Mouse (Mus musculus) frontal cortex, postnatal 36 days (tissue): ENCODE measurements around the gene Mapk12.
A peak's percentile ranks its signal among the peaks of the same experiment; 100 is the strongest.

ENCODE experiments used
- DNase-seq, 2 experiments: peaks; one replicate each; pipeline ENCODE4 v3.0.0; 2022; ENCODE audit warnings: low spot score in 2 of 2

Mapk12 gene

GRCm38 (mm10) chr15:89138531-89138930, 2.0 kb downstream of the Mapk12 start:
- no peak for DNase-seq

GRCm38 (mm10) chr15:89138046-89138405, 2.5 kb downstream of the Mapk12 start:
- no peak for DNase-seq

- DNase-seq: no peak
Observed at GRCm38 (mm10) chr15:89137378-89138045, 3.0 kb downstream of the Mapk12 start.

- no peak for DNase-seq
Observed at GRCm38 (mm10) chr15:89136461-89137155, 3.9 kb downstream of the Mapk12 start.

- no peak for DNase-seq
Observed at GRCm38 (mm10) chr15:89131316-89131715, 9.2 kb downstream of the Mapk12 start.

- DNase-seq: no peak
Observed at GRCm38 (mm10) chr15:89130245-89130644, 10.3 kb downstream of the Mapk12 start.

GRCm38 (mm10) chr15:89128382-89129350, 11.8 kb downstream of the Mapk12 start, which contains the start of gene Hdac10:
TSS of gene Hdac10 (minus strand) at chr15:89128700.
- peak; percentile 88 to 90 for DNase-seq

- no peak for DNase-seq
Observed at GRCm38 (mm10) chr15:89127364-89127940, 13.1 kb downstream of the Mapk12 start.

- no peak for DNase-seq
Observed at GRCm38 (mm10) chr15:89126622-89127021, 13.9 kb downstream of the Mapk12 start.

- DNase-seq: no peak
Observed at GRCm38 (mm10) chr15:89125351-89125750, 15.2 kb downstream of the Mapk12 start.

- DNase-seq: no peak
Observed at GRCm38 (mm10) chr15:89124312-89124711, 16.2 kb downstream of the Mapk12 start.

GRCm38 (mm10) chr15:89123595-89123994, 16.9 kb downstream of the Mapk12 start:
- peak in 1 of 2 experiments; percentile 70 for DNase-seq

GRCm38 (mm10) chr15:89122649-89123366, 17.7 kb downstream of the Mapk12 start, which contains the start of gene Tubgcp6:
TSS of gene Tubgcp6 (minus strand) at chr15:89123112.
- peak; percentile 96 to 98 for DNase-seq

GRCm38 (mm10) chr15:89118007-89118406, 22.5 kb downstream of the Mapk12 start:
- DNase-seq: no peak

GRCm38 (mm10) chr15:89110147-89110546, 30.4 kb downstream of the Mapk12 start:
- no peak for DNase-seq

GRCm38 (mm10) chr15:89106976-89107375, 33.5 kb downstream of the Mapk12 start:
- DNase-seq: no peak

GRCm38 (mm10) chr15:89106073-89106472, 34.4 kb downstream of the Mapk12 start:
- peak; percentile 46 to 65 for DNase-seq

GRCm38 (mm10) chr15:89104425-89104824, 36.1 kb downstream of the Mapk12 start:
- DNase-seq: peak; percentile 59 to 76

- DNase-seq: no peak
Observed at GRCm38 (mm10) chr15:89103921-89104320, 36.6 kb downstream of the Mapk12 start.

- no peak for DNase-seq
Observed at GRCm38 (mm10) chr15:89102646-89103045, 37.9 kb downstream of the Mapk12 start.

GRCm38 (mm10) chr15:89100823-89101222, 39.7 kb downstream of the Mapk12 start:
- DNase-seq: no peak
